11 mouse cellular contexts compared by ENCODE assay signal in genomic region chr11:107223169-107223561, GRCm38 (mm10). TPM values are rescaled to one million over a fixed set of nuclear protein-coding genes. Genes with fewer than 3 reads are reported as not detected.
DNase-seq lines count a peak whose midpoint lies in the region; ATAC-seq lines count a peak whose summit lies in the region.
"Had no signal": no experiment of that assay in that cellular context is flagged by ENCODE, and none has a peak within 500 bp of the region (broad histone marks: within the 10 kb centered on the region; RNA-seq: fewer than 3 reads in every experiment).

No protein-coding gene starts in this region.

- H3K27ac ChIP-seq in heart, embryonic 14.5 days (replicated peaks in 1 of 2; ENCODE audit: control insufficient read depth in 1 of 2, insufficient read depth in 1 of 2, low read depth in 2 of 2, low read length in 2 of 2) = peak overlapping the region; percentile 9 to 31; a peak in 3 of 4 replicates
- peak overlapping the region; percentile 56; the same call in 1 of the 2 replicates for H3K27ac ChIP-seq in limb, embryonic 12.5 days
- H3K27ac ChIP-seq in limb, embryonic 10.5 days = no peak overlapping the region
- H3K27ac ChIP-seq: intestine, embryonic 15.5 days; liver, embryonic 14.5 days had no signal

- H3K4me1 ChIP-seq in heart, embryonic 14.5 days (ENCODE audit: control insufficient read depth in 2 of 2, insufficient read depth in 2 of 2, low read length in 2 of 2) = peaks cover 23 to 34% of the 10 kb centered on the region in 2 experiments
- peaks cover 11% of the 10 kb centered on the region for H3K4me1 ChIP-seq in limb, embryonic 12.5 days (replicated peaks)
- H3K4me1 ChIP-seq in limb, embryonic 10.5 days = peaks cover 24% of the 10 kb centered on the region
- H3K4me1 ChIP-seq: intestine, embryonic 15.5 days had no signal

- H3K27me3 ChIP-seq in heart, embryonic 14.5 days (ENCODE audit: control insufficient read depth, insufficient read depth, low read length) = no peaks in the 10 kb centered on the region
- no peaks in the 10 kb centered on the region for H3K27me3 ChIP-seq in limb, embryonic 12.5 days
- H3K27me3 ChIP-seq in limb, embryonic 10.5 days (ENCODE audit: low read depth, poor library complexity, severe bottlenecking) = no peaks in the 10 kb centered on the region
- H3K27me3 ChIP-seq: intestine, embryonic 15.5 days had no signal

- H3K4me2 ChIP-seq in heart, embryonic 14.5 days (ENCODE audit: low read length) = peak overlapping the region; percentile 6; the same call in 1 of the 2 replicates
- no peak overlapping the region for H3K4me2 ChIP-seq in limb, embryonic 12.5 days
- H3K4me2 ChIP-seq: intestine, embryonic 15.5 days had no signal

- no peak for DNase-seq in heart, adult 8-10 months (ENCODE audit: low spot score)
- DNase-seq in limb, embryonic 10.5 days (ENCODE audit: low spot score) = no peak
- peak; percentile 9 to 15 for DNase-seq in B cell, adult 2 months
- DNase-seq in cerebellum, postnatal 36 days = no peak
- DNase-seq in yolk sac, embryonic 10.5 days (ENCODE audit: low spot score) = no peak
- DNase-seq: cerebellum, adult 9-11 months had no signal

- no peaks in the 10 kb centered on the region; the same call in 1 of the 2 replicates for H3K9me3 ChIP-seq in heart, embryonic 14.5 days (ENCODE audit: control insufficient read depth, low read length)
- no peaks in the 10 kb centered on the region for H3K9me3 ChIP-seq in limb, embryonic 12.5 days
- no peaks in the 10 kb centered on the region for H3K9me3 ChIP-seq in limb, embryonic 10.5 days (replicated peaks)
- H3K9me3 ChIP-seq: intestine, embryonic 15.5 days had no signal

- WGBS in heart, embryonic 14.5 days = 80% methylated on average over 1 of the region's 1 CpGs
- WGBS in limb, embryonic 12.5 days = 91% methylated on average over 1 of the region's 1 CpGs
- WGBS in limb, embryonic 10.5 days = 86% methylated on average over 1 of the region's 1 CpGs

- no peak overlapping the region for H3K4me3 ChIP-seq in heart, embryonic 14.5 days (ENCODE audit: control insufficient read depth in 1 of 2, insufficient read depth in 1 of 2, low read depth in 1 of 2, low read length in 2 of 2)
- no peak overlapping the region for H3K4me3 ChIP-seq in limb, embryonic 12.5 days (replicated peaks)
- H3K4me3 ChIP-seq in limb, embryonic 10.5 days = no peak overlapping the region
- H3K4me3 ChIP-seq: intestine, embryonic 15.5 days had no signal

- H3K9ac ChIP-seq in heart, embryonic 14.5 days (ENCODE audit: low read length) = no peak overlapping the region
- H3K9ac ChIP-seq in limb, embryonic 12.5 days (replicated peaks) = no peak overlapping the region
- H3K9ac ChIP-seq: intestine, embryonic 15.5 days; liver, embryonic 14.5 days had no signal

- H3K36me3 ChIP-seq in heart, embryonic 14.5 days (ENCODE audit: control insufficient read depth, insufficient read depth, low read length) = no peaks in the 10 kb centered on the region
- peaks cover 29% of the 10 kb centered on the region for H3K36me3 ChIP-seq in limb, embryonic 12.5 days
- peaks cover 44% of the 10 kb centered on the region for H3K36me3 ChIP-seq in limb, embryonic 10.5 days

- no peak for ATAC-seq in heart, embryonic 14.5 days (ENCODE audit: insufficient number of reproducible peaks, insufficient read depth, low FRiP score, low read depth)
- no peak for ATAC-seq in limb, embryonic 12.5 days (ENCODE audit: insufficient number of reproducible peaks, insufficient read depth, low FRiP score, low TSS enrichment, low read depth)
- ATAC-seq in megakaryocyte progenitor cell, adult 5-6 weeks (replicated peaks; ENCODE audit: poor library complexity) = 0 out of 2 replicates have a peak, but pooled peaks have one; percentile 14

RNA-seq across cellular contexts. Expression of gene Nol11, which starts 34.0 kb away (rescaled TPM):
- polyA plus RNA-seq in heart, embryonic 14.5 days (2014; fragmentation: Nextera tagmentation; extraction: Ambion mirVana) = 43.0 and 43.3 TPM in 2 replicates
- 10 to 100 TPM; 19.0 to 20.7 (median 19.9) TPM for total RNA-seq in heart, adult 8-10 months (2022)
- polyA plus RNA-seq in limb, embryonic 12.5 days (2016; fragmentation: Nextera tagmentation; extraction: Ambion mirVana) = 72.7 and 73.9 TPM in 2 replicates
- 74.5 and 77.7 TPM in 2 replicates for polyA plus RNA-seq in limb, embryonic 10.5 days (2016; fragmentation: Nextera tagmentation; extraction: Ambion mirVana)
- 70.6 and 78.4 TPM in 2 replicates for total RNA-seq in megakaryocyte progenitor cell, adult 5-6 weeks (2015)
- total RNA-seq in megakaryocyte progenitor cell, adult 5-6 weeks (2017) = 51.1 and 64.7 TPM in 2 replicates

Comparison
In these comparisons a context has a peak if more than half of its experiments do, and no peak if none do; other contexts are left out.
1. DNase-seq: peak in B cell, adult 2 months (2 of 2); none in heart, adult 8-10 months (single experiment), limb, embryonic 10.5 days (single experiment), cerebellum, postnatal 36 days (0 of 2) and yolk sac, embryonic 10.5 days (single experiment).